Mouse (Mus musculus) midbrain, embryonic 16.5 days (tissue): Measurements from ENCODE around the gene Tmtc3. TPM values are rescaled to one million over a fixed set of nuclear protein-coding genes. Genes with fewer than 3 reads are reported as not detected.
"Not testable (repeated sequence)": the region's sequence is repeated elsewhere in the genome, so short reads cannot be mapped to it uniquely, and the experiment has no call there.

Source experiments
- ATAC-seq: fragments of 200-750 bp; cut with Nextera tagmentation; 2 replicates; pipeline ENCODE4 v1.8.0; 2017; ENCODE audit warnings: moderate TSS enrichment
- H3K27ac ChIP-seq: fragments of 300-500 bp; sonication (generic); 2 replicates; pipeline ENCODE4 v1.5.1; 2014; ENCODE audit warnings: mild to moderate bottlenecking, low read length, mixed read lengths
- H3K27me3 ChIP-seq: fragments of 300-500 bp; sonication (generic); 2 replicates; pipeline ENCODE4 v1.6.1; 2014; ENCODE audit warnings: low read depth, low read length, mixed read lengths; ENCODE audit not compliant: control insufficient read depth, insufficient read depth
- H3K36me3 ChIP-seq: fragments of 300-500 bp; sonication (generic); 2 replicates; pipeline ENCODE4 v1.6.1; 2014; ENCODE audit warnings: mild to moderate bottlenecking, low read length, moderate library complexity, mixed read lengths; ENCODE audit not compliant: control insufficient read depth, insufficient read depth
- H3K4me1 ChIP-seq: fragments of 300-500 bp; sonication (generic); 2 replicates; pipeline ENCODE4 v1.6.1; 2014; ENCODE audit warnings: mild to moderate bottlenecking, low read length, mixed read lengths; ENCODE audit not compliant: control insufficient read depth, insufficient read depth
- H3K4me2 ChIP-seq: fragments of 300-500 bp; sonication (generic); 2 replicates; pipeline ENCODE4 v1.6.1; 2014; ENCODE audit warnings: mild to moderate bottlenecking, low read length, mixed read lengths
- H3K4me3 ChIP-seq: fragments of 300-500 bp; sonication (generic); 2 replicates; pipeline ENCODE4 v1.5.1; 2014; ENCODE audit warnings: low read depth, mild to moderate bottlenecking, low read length, moderate library complexity, mixed read lengths
- H3K9ac ChIP-seq: fragments of 300-500 bp; sonication (generic); 2 replicates; pipeline ENCODE4 v1.6.1; 2014; ENCODE audit warnings: low read depth, low read length, mixed read lengths
- H3K9me3 ChIP-seq: fragments of 300-500 bp; sonication (generic); replicated peaks from 2 replicates; pipeline ENCODE4 v1.6.1; 2014; ENCODE audit warnings: mild to moderate bottlenecking, low read length, mixed read lengths; ENCODE audit not compliant: control insufficient read depth, poor library complexity, severe bottlenecking
- WGBS: fragments of 180-500 bp; shearing (Covaris S2); extraction: QIAGEN DNeasy Blood & Tissue Kit; methylation state at CpG from one replicate; pipeline ENCODE4 v1.1.7; 2014; 5-methylcytosine and 5-hydroxymethylcytosine counted together
- polyA plus RNA-seq: library from polyadenylated mRNA; unstranded; fragments of >200 nt; fragmentation: Nextera tagmentation; extraction: Ambion mirVana; gene quantifications from 2 replicates; pipeline ENCODE4 v1.2.1, GENCODE M21; 2015

Tmtc3 gene
- polyA plus RNA-seq, 1 experiment from 2014 or later = 12.1 TPM

GRCm38 (mm10) chr10:100479538-100479937, 7.6 kb downstream of the Tmtc3 start:
- Histone ChIP-seq H3K4me2 (no peak overlapping the region), H3K4me1 (no peaks in the 10 kb centered on the region), H3K9ac (no peak overlapping the region), H3K4me3 (no peak overlapping the region), H3K36me3 (peaks cover 7% of the 10 kb centered on the region), H3K27me3 (no peaks in the 10 kb centered on the region), H3K27ac (no peak overlapping the region), H3K9me3 (no peaks in the 10 kb centered on the region)
- ATAC-seq = no peak
- WGBS = 93% methylated on average over 3 of the region's 3 CpGs

GRCm38 (mm10) chr10:100475040-100475439, 12.1 kb downstream of the Tmtc3 start:
- H3K36me3 ChIP-seq = peaks cover 7% of the 10 kb centered on the region
- no peak for ATAC-seq
- no peak overlapping the region for H3K4me3 ChIP-seq

GRCm38 (mm10) chr10:100460515-100460914, 26.6 kb downstream of the Tmtc3 start:
- peaks cover 7% of the 10 kb centered on the region for H3K36me3 ChIP-seq
- no peak for ATAC-seq

More at GRCm38 (mm10) chr10:100475040-100475439, 12.1 kb downstream of the Tmtc3 start:
- 54% methylated on average over 3 of the region's 3 CpGs for WGBS
- no peaks in the 10 kb centered on the region for H3K4me1 ChIP-seq
- H3K4me2 ChIP-seq = no peak overlapping the region
- no peak overlapping the region for H3K9ac ChIP-seq
- H3K9me3 ChIP-seq = no peaks in the 10 kb centered on the region
- H3K27me3 ChIP-seq = no peaks in the 10 kb centered on the region
- no peak overlapping the region for H3K27ac ChIP-seq

GRCm38 (mm10) chr10:100449394-100449793, 37.8 kb downstream of the Tmtc3 start:
- H3K4me2 ChIP-seq = no peak overlapping the region
- ATAC-seq = no peak
- no peak overlapping the region for H3K9ac ChIP-seq
- H3K4me3 ChIP-seq = no peak overlapping the region
- H3K27me3 ChIP-seq = no peaks in the 10 kb centered on the region
- H3K9me3 ChIP-seq = no peaks in the 10 kb centered on the region
- H3K27ac ChIP-seq = no peak overlapping the region
- no peaks in the 10 kb centered on the region for H3K4me1 ChIP-seq
- H3K36me3 ChIP-seq = no peaks in the 10 kb centered on the region

More at GRCm38 (mm10) chr10:100460515-100460914, 26.6 kb downstream of the Tmtc3 start:
- Histone ChIP-seq H3K9ac (no peak overlapping the region), H3K4me2 (no peak overlapping the region), H3K4me3 (no peak overlapping the region), H3K27ac (no peak overlapping the region), H3K4me1 (no peaks in the 10 kb centered on the region), H3K27me3 (no peaks in the 10 kb centered on the region), H3K9me3 (no peaks in the 10 kb centered on the region)

- Histone ChIP-seq H3K4me1 (no peaks in the 10 kb centered on the region), H3K4me2 (no peak overlapping the region), H3K4me3 (no peak overlapping the region), H3K27ac (no peak overlapping the region), H3K36me3 (no peaks in the 10 kb centered on the region), H3K9ac (no peak overlapping the region), H3K9me3 (no peaks in the 10 kb centered on the region), H3K27me3 (no peaks in the 10 kb centered on the region)
- no peak for ATAC-seq
- WGBS = 91% methylated on average over 2 of the region's 2 CpGs
Measured at GRCm38 (mm10) chr10:100427592-100427991, 59.6 kb downstream of the Tmtc3 start.

- 90% methylated on average over 7 of the region's 7 CpGs for WGBS
- no peaks in the 10 kb centered on the region for H3K27me3 ChIP-seq
- ATAC-seq = no peak
Measured at GRCm38 (mm10) chr10:100415566-100415965, 71.6 kb downstream of the Tmtc3 start.

GRCm38 (mm10) chr10:100402301-100402700, 84.8 kb downstream of the Tmtc3 start:
- not testable (repeated sequence) for H3K36me3 ChIP-seq, ATAC-seq, H3K9me3 ChIP-seq, H3K27ac ChIP-seq, H3K27me3 ChIP-seq, H3K4me2 ChIP-seq, H3K9ac ChIP-seq, H3K4me3 ChIP-seq, H3K4me1 ChIP-seq
- 84% methylated on average over 6 of the region's 6 CpGs for WGBS

More at GRCm38 (mm10) chr10:100415566-100415965, 71.6 kb downstream of the Tmtc3 start:
- no peaks in the 10 kb centered on the region for H3K4me1 ChIP-seq
- H3K36me3 ChIP-seq = no peaks in the 10 kb centered on the region
- no peaks in the 10 kb centered on the region for H3K9me3 ChIP-seq
- no peak overlapping the region for H3K4me3 ChIP-seq
- no peak overlapping the region for H3K27ac ChIP-seq
- H3K4me2 ChIP-seq = no peak overlapping the region
- no peak overlapping the region for H3K9ac ChIP-seq

Other genes starting within 250 kb of the Tmtc3 start
- not detected in 2 replicates for gene Gm4301, start 151.7 kb downstream of the Tmtc3 start, polyA plus RNA-seq
- gene Gm4302, start 146.5 kb downstream of the Tmtc3 start, polyA plus RNA-seq = not detected in 2 replicates
- not detected in 2 replicates for gene Gm4303, start 141.4 kb downstream of the Tmtc3 start, polyA plus RNA-seq
- not detected in 2 replicates for gene Gm4305, start 136.3 kb downstream of the Tmtc3 start, polyA plus RNA-seq
- not detected in 2 replicates for gene Gm4307, start 126.0 kb downstream of the Tmtc3 start, polyA plus RNA-seq
- not detected in 2 replicates for gene Gm4312, start 104.8 kb downstream of the Tmtc3 start, polyA plus RNA-seq
- 6.4 and 6.6 TPM in 2 replicates for gene Cep290, start 208 bp upstream of the Tmtc3 start, polyA plus RNA-seq
- 14.4 and 16.6 TPM in 2 replicates for gene 4930430F08Rik, start 103.1 kb upstream of the Tmtc3 start, polyA plus RNA-seq
- gene 1700017N19Rik, start 103.1 kb upstream of the Tmtc3 start, polyA plus RNA-seq = 0.23 and 0.26 TPM in 2 replicates